Comparison of ENCODE assay signal across 7 mouse cellular contexts in the genomic region with DNA sequence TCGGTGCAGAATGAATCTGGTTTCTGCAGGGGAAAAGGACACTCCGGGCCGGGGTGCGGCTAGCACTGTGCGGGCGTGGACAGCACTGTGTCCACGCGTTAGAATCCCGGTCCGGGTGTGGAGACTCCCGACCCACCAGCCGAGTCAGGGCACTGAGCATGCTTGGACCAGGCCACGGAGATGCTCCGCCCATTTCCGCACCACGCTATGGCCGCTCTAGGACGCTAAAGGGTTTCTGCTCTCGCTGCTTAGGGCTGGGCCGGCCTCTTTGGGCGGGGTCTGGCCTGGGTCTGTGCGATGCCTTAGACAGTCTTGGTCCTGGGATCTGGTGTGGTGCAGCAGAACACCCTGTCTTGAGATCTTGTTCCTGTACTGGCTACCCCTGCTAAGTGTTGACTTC. TPM values are rescaled to one million over a fixed set of nuclear protein-coding genes. Genes with fewer than 3 reads are reported as not detected.
DNase-seq lines count a peak whose midpoint lies in the region; ATAC-seq lines count a peak whose summit lies in the region.

No protein-coding gene starts in this region.

- H3K4me3 ChIP-seq in embryonic facial prominence, embryonic 11.5 days (ENCODE audit: low read depth, low read length) = peak overlapping the region; percentile 64
- peak overlapping the region; percentile 71 for H3K4me3 ChIP-seq in limb, embryonic 11.5 days (ENCODE audit: low read depth, low read length)
- peak overlapping the region; percentile 67 for H3K4me3 ChIP-seq in midbrain, embryonic 13.5 days (replicated peaks)

- H3K4me2 ChIP-seq in embryonic facial prominence, embryonic 11.5 days (ENCODE audit: low read depth, low read length) = peak overlapping the region; percentile 53
- peak overlapping the region; percentile 50 for H3K4me2 ChIP-seq in limb, embryonic 11.5 days (ENCODE audit: low read depth, severe bottlenecking)
- peak overlapping the region; percentile 56 for H3K4me2 ChIP-seq in midbrain, embryonic 13.5 days (replicated peaks)

- WGBS in embryonic facial prominence, embryonic 11.5 days = 1% methylated on average over 22 of the region's 22 CpGs
- under 1% methylated on average over 22 of the region's 22 CpGs for WGBS in limb, embryonic 11.5 days
- WGBS in midbrain, embryonic 13.5 days = 0% methylated on average over 22 of the region's 22 CpGs

- H3K27ac ChIP-seq in embryonic facial prominence, embryonic 11.5 days (replicated peaks; ENCODE audit: low read depth, low read length) = no peak overlapping the region; the same call in 1 of the 2 replicates
- H3K27ac ChIP-seq in limb, embryonic 11.5 days (replicated peaks; ENCODE audit: low read depth, low read length) = no peak overlapping the region
- H3K27ac ChIP-seq in midbrain, embryonic 13.5 days = no peak overlapping the region; the same call in 1 of the 2 replicates

- H3K36me3 ChIP-seq in embryonic facial prominence, embryonic 11.5 days (replicated peaks; ENCODE audit: control insufficient read depth, insufficient read depth, low read depth, low read length) = no peaks in the 10 kb centered on the region
- H3K36me3 ChIP-seq in limb, embryonic 11.5 days (ENCODE audit: control insufficient read depth, insufficient read depth, low read length) = no peaks in the 10 kb centered on the region
- no peaks in the 10 kb centered on the region for H3K36me3 ChIP-seq in midbrain, embryonic 13.5 days

- DNase-seq in adrenal gland, postnatal 25 days = peak; percentile 84
- peak; percentile 93 for DNase-seq in embryonic facial prominence, embryonic 11.5 days (ENCODE audit: low spot score)
- DNase-seq in heart, adult 11 months = peak; percentile 99
- DNase-seq in kidney, adult 18-20 months = peak; percentile 82
- DNase-seq in limb, embryonic 11.5 days (ENCODE audit: low spot score) = peak; percentile 91
- DNase-seq in spleen, adult 18-20 months = peak; percentile 27 to 43

- H3K9me3 ChIP-seq in embryonic facial prominence, embryonic 11.5 days (replicated peaks; ENCODE audit: control insufficient read depth, low read length) = no peaks in the 10 kb centered on the region
- no peaks in the 10 kb centered on the region for H3K9me3 ChIP-seq in limb, embryonic 11.5 days (ENCODE audit: control insufficient read depth, low read length)
- H3K9me3 ChIP-seq in midbrain, embryonic 13.5 days = no peaks in the 10 kb centered on the region

- peak; percentile 100 for ATAC-seq in embryonic facial prominence, embryonic 11.5 days (replicated peaks; ENCODE audit: insufficient number of reproducible peaks, low FRiP score, low TSS enrichment, low read depth)
- ATAC-seq in limb, embryonic 11.5 days (ENCODE audit: insufficient number of reproducible peaks, low FRiP score, low TSS enrichment, low read depth) = peak; percentile 100
- peak; percentile 100 for ATAC-seq in midbrain, embryonic 13.5 days

- H3K9ac ChIP-seq in embryonic facial prominence, embryonic 11.5 days (replicated peaks; ENCODE audit: low read length) = peak overlapping the region; percentile 86
- H3K9ac ChIP-seq in limb, embryonic 11.5 days (ENCODE audit: low read length) = peak overlapping the region; percentile 85
- peak overlapping the region; percentile 81 for H3K9ac ChIP-seq in midbrain, embryonic 13.5 days (replicated peaks)

- H3K4me1 ChIP-seq in embryonic facial prominence, embryonic 11.5 days (ENCODE audit: control insufficient read depth, insufficient read depth, low read length) = no peaks in the 10 kb centered on the region
- no peaks in the 10 kb centered on the region for H3K4me1 ChIP-seq in limb, embryonic 11.5 days (ENCODE audit: control insufficient read depth, insufficient read depth, low read length)
- peaks cover 7% of the 10 kb centered on the region; the same call in 1 of the 2 replicates for H3K4me1 ChIP-seq in midbrain, embryonic 13.5 days (replicated peaks)

- H3K27me3 ChIP-seq in embryonic facial prominence, embryonic 11.5 days (ENCODE audit: control insufficient read depth, insufficient read depth, low read length) = no peaks in the 10 kb centered on the region
- H3K27me3 ChIP-seq in limb, embryonic 11.5 days (ENCODE audit: control insufficient read depth, insufficient read depth, low read length) = no peaks in the 10 kb centered on the region
- no peaks in the 10 kb centered on the region for H3K27me3 ChIP-seq in midbrain, embryonic 13.5 days

RNA-seq across cellular contexts. Expression of gene Fer, which starts 13.3 kb away (rescaled TPM):
- 21.5 and 23.3 TPM in 2 replicates for total RNA-seq in adrenal gland, postnatal 25 days (2021)
- 34.6 and 34.7 TPM in 2 replicates for polyA plus RNA-seq in embryonic facial prominence, embryonic 11.5 days (2014; fragmentation: Nextera tagmentation; extraction: Ambion mirVana)
- polyA plus RNA-seq in limb, embryonic 11.5 days (2014; fragmentation: Nextera tagmentation; extraction: Ambion mirVana) = 26.8 and 28.8 TPM in 2 replicates
- polyA plus RNA-seq in midbrain, embryonic 13.5 days (2015; fragmentation: Nextera tagmentation; extraction: Ambion mirVana) = 32.3 and 35.4 TPM in 2 replicates

RNA-seq across cellular contexts. Expression of gene A930002H24Rik, which starts 14.0 kb away (rescaled TPM):
- 1.5 and 2.2 TPM in 2 replicates for total RNA-seq in adrenal gland, postnatal 25 days (2021)
- 2.9 and 4.1 TPM in 2 replicates for polyA plus RNA-seq in embryonic facial prominence, embryonic 11.5 days (2014; fragmentation: Nextera tagmentation; extraction: Ambion mirVana)
- 1.2 and 1.8 TPM in 2 replicates for polyA plus RNA-seq in limb, embryonic 11.5 days (2014; fragmentation: Nextera tagmentation; extraction: Ambion mirVana)
- polyA plus RNA-seq in midbrain, embryonic 13.5 days (2015; fragmentation: Nextera tagmentation; extraction: Ambion mirVana) = 1.8 and 2.6 TPM in 2 replicates

Comparison
In these comparisons a context has a peak if more than half of its experiments do, and no peak if none do; other contexts are left out.
1. DNase-seq: peak in every context shown above with its lines; median percentile 99 in heart, adult 11 months; 93 in embryonic facial prominence, embryonic 11.5 days; 91 in limb, embryonic 11.5 days; 84 in adrenal gland, postnatal 25 days; 82 in kidney, adult 18-20 months; 35 in spleen, adult 18-20 months.